Mouse (Mus musculus): ENCODE results near the gene Rassf10. TPM values are rescaled to one million over a fixed set of nuclear protein-coding genes. Genes with fewer than 3 reads are reported as not detected.

The Rassf10 gene
- total RNA-seq, 4 experiments from 2014 or later: 0.19 to 0.47 (median 0.36) TPM

GRCm38 (mm10) chr7:112956961-112957360 is 3.2 kb downstream of the Rassf10 start:
- DNase-seq (ENCODE audit: low spot score in 2 of 2): no peak

GRCm38 (mm10) chr7:112957630-112958029 is 3.9 kb downstream of the Rassf10 start:
- DNase-seq (ENCODE audit: low spot score in 2 of 2): no peak

DNA sequence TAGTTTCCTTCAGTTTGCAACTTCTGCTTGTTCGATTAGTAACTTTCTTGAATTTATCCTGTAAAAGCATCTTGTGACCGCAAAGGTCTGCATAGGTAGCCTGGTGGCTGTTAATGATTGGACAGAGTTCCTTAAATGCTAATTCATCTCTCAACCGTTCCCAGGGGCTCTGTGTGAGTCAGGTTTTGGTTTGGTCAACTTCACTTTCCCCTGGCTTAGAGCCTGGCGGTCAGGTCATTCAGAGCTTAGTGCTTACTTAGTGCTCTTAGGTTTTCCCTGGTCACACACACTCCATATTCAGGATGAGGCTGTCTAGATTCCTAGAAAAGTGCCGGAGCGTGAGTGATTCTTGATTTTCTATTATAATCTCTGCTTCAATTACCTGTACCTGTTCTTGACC is 12.6 kb downstream of the Rassf10 start:
- DNase-seq (ENCODE audit: low spot score in 2 of 2): no peak

DNA sequence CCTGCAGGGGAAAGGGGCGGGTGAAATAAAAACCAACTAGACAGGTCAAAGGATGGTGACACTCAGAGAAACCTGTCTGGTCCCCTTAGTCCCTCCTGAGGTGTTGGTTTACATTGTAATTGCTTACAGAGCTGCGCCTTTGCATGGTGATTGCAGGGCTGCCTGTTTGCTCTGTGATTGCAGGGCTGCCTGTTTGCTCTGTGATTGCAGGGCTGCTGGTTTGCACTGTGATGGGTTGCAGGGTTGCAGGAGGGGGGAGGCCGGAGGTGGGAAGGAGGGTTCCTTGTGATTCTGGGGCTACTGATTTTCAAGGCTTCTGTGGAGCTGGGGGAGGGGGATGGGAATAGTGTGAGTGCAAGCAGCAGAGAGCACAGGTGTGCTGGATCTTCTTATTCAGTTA is 13.0 kb downstream of the Rassf10 start:
- no peak for DNase-seq (ENCODE audit: low spot score in 2 of 2)

DNA sequence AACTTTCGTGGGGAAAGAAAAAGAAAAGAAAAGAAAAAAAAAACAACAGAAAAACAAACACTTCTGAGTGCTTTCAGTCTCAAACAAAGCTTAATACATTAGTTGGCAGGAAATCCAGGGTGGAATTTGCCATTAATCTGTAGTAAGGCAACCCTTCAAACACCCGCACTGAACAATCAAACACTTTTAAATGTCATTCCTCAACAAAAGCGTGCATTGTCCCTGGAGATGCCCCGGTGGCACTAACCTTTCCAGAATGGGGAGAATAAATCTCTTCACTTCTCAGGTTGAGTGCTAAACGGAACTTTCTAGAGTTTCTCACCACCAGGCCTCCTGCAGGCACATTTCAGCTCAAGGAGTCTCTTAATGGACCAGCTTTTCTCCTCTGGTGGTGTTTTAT is 29.6 kb downstream of the Rassf10 start:
- DNase-seq (ENCODE audit: low spot score in 2 of 2): no peak

GRCm38 (mm10) chr7:112984704-112985577 is 31.2 kb downstream of the Rassf10 start:
- DNase-seq (ENCODE audit: low spot score in 2 of 2): no peak

GRCm38 (mm10) chr7:112985578-112985949 is 31.8 kb downstream of the Rassf10 start:
- no peak for DNase-seq (ENCODE audit: low spot score in 2 of 2)

GRCm38 (mm10) chr7:112992928-112993327 is 39.2 kb downstream of the Rassf10 start:
- no peak for DNase-seq (ENCODE audit: low spot score in 2 of 2)

DNA sequence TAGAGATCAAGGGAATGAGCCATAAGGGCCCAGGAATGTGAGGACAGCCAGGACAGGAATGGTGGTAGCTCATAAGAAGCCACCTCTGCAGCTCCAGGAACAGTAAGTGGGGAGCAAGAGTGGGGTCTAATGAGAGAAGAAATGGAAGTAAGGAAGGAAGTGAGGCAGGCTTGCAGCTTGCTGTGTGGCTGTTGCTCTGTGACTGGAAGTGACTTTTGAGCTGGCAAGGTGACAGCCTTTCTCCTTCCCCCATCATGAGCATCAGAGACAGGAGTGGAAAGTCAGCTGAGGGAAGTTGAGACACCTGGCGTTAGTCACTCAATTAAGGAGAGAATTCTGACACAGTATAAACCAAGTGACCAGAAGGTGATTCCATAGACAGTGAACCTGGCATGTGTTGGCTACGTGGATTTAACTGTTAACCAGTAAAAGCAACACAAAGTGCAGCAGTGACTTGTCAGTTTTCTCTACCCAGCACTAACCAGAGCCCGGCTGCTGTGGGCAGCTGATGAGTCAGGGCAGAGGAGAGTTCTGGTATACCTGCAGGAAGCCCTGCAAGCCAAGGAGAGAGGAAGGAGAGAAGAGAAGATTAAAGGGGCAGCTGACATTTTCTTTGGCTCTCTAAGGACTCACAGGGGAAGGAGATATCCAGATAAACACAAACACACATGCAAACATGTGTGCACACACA is 49.9 kb downstream of the Rassf10 start:
- no peak for DNase-seq (ENCODE audit: low spot score in 2 of 2)

GRCm38 (mm10) chr7:113005726-113006125 is 52.0 kb downstream of the Rassf10 start:
- DNase-seq (ENCODE audit: low spot score in 2 of 2): no peak
